Mouse (Mus musculus) ES-E14 (cell line): Measurements from ENCODE around the gene Rnf144a. TPM values are rescaled to one million over a fixed set of nuclear protein-coding genes. Genes with fewer than 3 reads are reported as not detected.

Experiments
- DNase-seq: peaks from one replicate; pipeline ENCODE4 v3.0.0-alpha.2; 2013; ENCODE audit warnings: low read depth, low spot score
- H3K27ac ChIP-seq: 2 replicates; pipeline ENCODE4 v1.5.1; 2012; ENCODE audit warnings: low read depth, mild to moderate bottlenecking, low read length, moderate library complexity, mixed read lengths; ENCODE audit not compliant: poor library complexity, insufficient read depth, severe bottlenecking
- H3K36me3 ChIP-seq: 2 replicates; pipeline ENCODE4 v1.6.1; 2012; ENCODE audit warnings: mild to moderate bottlenecking, low read length, moderate library complexity, mixed read lengths; ENCODE audit not compliant: control insufficient read depth, poor library complexity, insufficient read depth, severe bottlenecking
- H3K4me1 ChIP-seq, 2 experiments: fragments of 150-350 bp in 1 of 2; sonication (generic) in 1 of 2; 2 replicates each; pipeline ENCODE4 v1.6.1; 2012; ENCODE audit warnings: low read length in 2 of 2, mild to moderate bottlenecking in 1 of 2, mixed read lengths in 1 of 2; ENCODE audit not compliant: control insufficient read depth in 2 of 2, insufficient read depth in 2 of 2, poor library complexity in 1 of 2
- H3K4me3 ChIP-seq, 2 experiments: fragments of 150-350 bp in 1 of 2; sonication (generic) in 1 of 2; 2 replicates each; pipeline ENCODE4 v1.5.1; 2012; ENCODE audit warnings: low read length in 2 of 2, low read depth in 1 of 2, mild to moderate bottlenecking in 1 of 2, mixed read lengths in 1 of 2; ENCODE audit not compliant: insufficient read depth in 1 of 2, poor library complexity in 1 of 2, severe bottlenecking in 1 of 2
- H3K9ac ChIP-seq: 2 replicates; pipeline ENCODE4 v1.6.1; 2012; ENCODE audit warnings: low read depth, mild to moderate bottlenecking, low read length, mixed read lengths; ENCODE audit not compliant: poor library complexity, insufficient read depth, severe bottlenecking
- H3K9me3 ChIP-seq: fragments of 150-350 bp; sonication (generic); 2 replicates; pipeline ENCODE4 v1.6.1; 2012; ENCODE audit warnings: low read depth, mild to moderate bottlenecking, low read length; ENCODE audit not compliant: control insufficient read depth, insufficient read depth
- CHD2 ChIP-seq: IDR thresholded peaks from 2 replicates; pipeline ENCODE4 v1.6.1; 2014; ENCODE audit warnings: mild to moderate bottlenecking, low read depth, low read length, inconsistent platforms
- HCFC1 ChIP-seq: IDR thresholded peaks from 2 replicates; pipeline ENCODE4 v1.6.1; 2012; ENCODE audit warnings: low read length, inconsistent platforms, borderline replicate concordance; ENCODE audit not compliant: insufficient read depth
- MAFK ChIP-seq: IDR thresholded peaks from 2 replicates; pipeline ENCODE4 v1.6.1; 2014; ENCODE audit warnings: mild to moderate bottlenecking, low read depth, low read length, inconsistent platforms; ENCODE audit not compliant: insufficient read depth
- ZC3H11A ChIP-seq: IDR thresholded peaks from 2 replicates; pipeline ENCODE4 v1.6.1; 2012; ENCODE audit warnings: low read depth, mild to moderate bottlenecking, inconsistent platforms, low read length, borderline replicate concordance
- ZNF384 ChIP-seq: IDR thresholded peaks from 2 replicates; pipeline ENCODE4 v1.6.1; 2012; ENCODE audit warnings: low read depth, low read length, inconsistent platforms
- in situ Hi-C, 2 experiments: fragments of 600-800 bp; cut with MboI; formaldehyde crosslinking; loops; one replicate each; pipeline ENCODE4 v1.15.1; 2025; ENCODE audit warnings: low sequenced_read_pairs in 2 of 2, inconsistent platforms in 1 of 2; ENCODE audit not compliant: unreplicated experiment in 2 of 2
- total RNA-seq: library from RNA; depleted of rRNA; stranded (reverse); fragments of 300-350 nt; gene quantifications from 2 replicates; pipeline ENCODE4 v1.2.3, GENCODE M21; 2012

Rnf144a gene
- total RNA-seq, 1 experiment: 1.6 TPM

DNA sequence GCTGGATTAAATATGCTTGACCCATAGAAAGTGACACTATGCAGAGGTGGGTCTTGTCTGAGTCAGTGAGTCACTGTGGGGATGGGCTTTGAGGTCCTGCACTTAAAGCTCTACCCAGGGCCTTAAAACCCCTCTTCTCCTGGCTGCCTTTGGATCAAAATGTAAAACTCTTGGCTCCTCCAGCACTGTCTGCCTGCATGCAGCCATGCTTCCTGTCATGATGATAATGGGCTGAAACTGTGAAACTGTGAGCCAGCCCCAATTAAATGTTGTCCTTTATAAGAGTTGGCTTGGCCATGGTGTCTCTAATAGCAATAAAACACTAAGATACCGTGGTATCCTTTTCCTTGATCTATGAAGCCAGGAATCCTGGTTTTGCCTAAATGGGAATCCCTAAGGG, 13.8 kb downstream of the Rnf144a start:
- H3K9ac ChIP-seq: no peak overlapping the region
- no peak for DNase-seq
- no peak overlapping the region for H3K27ac ChIP-seq
- H3K4me3 ChIP-seq: no peak overlapping the region
- TF ChIP-seq ZC3H11A (no peak), CHD2 (no peak), ZNF384 (no peak)
- no peaks in the 10 kb centered on the region for H3K36me3 ChIP-seq
- no peaks in the 10 kb centered on the region for H3K9me3 ChIP-seq
- in situ Hi-C loops: no loop called here
- no peaks in the 10 kb centered on the region for H3K4me1 ChIP-seq

DNA sequence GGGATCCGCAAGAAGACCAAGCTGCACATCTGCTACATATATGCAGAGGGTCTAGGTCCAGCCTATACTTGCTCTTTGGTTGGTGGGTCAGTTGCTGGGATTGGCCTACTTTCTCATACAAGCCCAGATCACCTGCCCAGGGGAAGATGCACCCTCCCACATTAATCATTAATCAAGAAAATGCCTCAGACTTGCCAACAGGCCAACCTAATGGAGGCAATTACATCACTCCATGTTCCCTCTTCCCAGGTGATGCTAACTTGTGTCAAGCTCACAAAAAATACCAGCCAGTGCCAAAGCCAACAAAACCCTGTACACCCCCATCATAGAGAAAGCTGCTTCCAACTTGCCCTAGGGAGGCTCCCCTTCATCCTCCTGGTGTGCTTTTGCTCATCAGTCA, 14.3 kb downstream of the Rnf144a start:
- H3K9ac ChIP-seq: no peak overlapping the region
- no peaks in the 10 kb centered on the region for H3K36me3 ChIP-seq
- no peaks in the 10 kb centered on the region for H3K4me1 ChIP-seq
- no peaks in the 10 kb centered on the region for H3K9me3 ChIP-seq
- H3K4me3 ChIP-seq: no peak overlapping the region
- H3K27ac ChIP-seq: no peak overlapping the region
- in situ Hi-C loops: no loop called here
- TF ChIP-seq ZC3H11A (no peak), CHD2 (no peak), ZNF384 (no peak), HCFC1 (no peak), MAFK (no peak)
- DNase-seq: no peak

DNA sequence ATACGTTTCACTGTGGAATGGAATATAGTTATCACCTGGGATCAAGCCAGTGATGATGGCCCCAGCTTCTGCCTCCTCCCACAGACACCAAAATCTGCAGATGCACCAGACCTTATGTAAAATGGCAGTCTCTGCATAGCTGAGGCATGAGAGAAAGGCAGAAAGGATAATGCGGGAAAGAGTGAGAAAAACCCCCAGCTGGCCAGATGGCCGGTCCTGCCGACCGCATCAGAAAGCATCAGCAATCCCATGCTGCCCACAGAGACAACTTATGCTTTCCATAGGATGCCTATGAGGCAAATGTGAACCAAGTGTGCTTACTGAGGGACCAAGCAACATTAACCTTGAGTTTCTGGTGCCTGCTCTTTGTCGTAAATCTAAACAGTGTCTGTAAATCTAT, 15.7 kb downstream of the Rnf144a start:
- Histone ChIP-seq H3K27ac (no peak overlapping the region), H3K4me1 (no peaks in the 10 kb centered on the region), H3K4me3 (no peak overlapping the region), H3K9ac (no peak overlapping the region), H3K9me3 (no peaks in the 10 kb centered on the region), H3K36me3 (no peaks in the 10 kb centered on the region)
- in situ Hi-C loops: no loop called here
- TF ChIP-seq ZNF384 (no peak), CHD2 (no peak), MAFK (no peak), HCFC1 (no peak), ZC3H11A (no peak)
- no peak for DNase-seq

DNA sequence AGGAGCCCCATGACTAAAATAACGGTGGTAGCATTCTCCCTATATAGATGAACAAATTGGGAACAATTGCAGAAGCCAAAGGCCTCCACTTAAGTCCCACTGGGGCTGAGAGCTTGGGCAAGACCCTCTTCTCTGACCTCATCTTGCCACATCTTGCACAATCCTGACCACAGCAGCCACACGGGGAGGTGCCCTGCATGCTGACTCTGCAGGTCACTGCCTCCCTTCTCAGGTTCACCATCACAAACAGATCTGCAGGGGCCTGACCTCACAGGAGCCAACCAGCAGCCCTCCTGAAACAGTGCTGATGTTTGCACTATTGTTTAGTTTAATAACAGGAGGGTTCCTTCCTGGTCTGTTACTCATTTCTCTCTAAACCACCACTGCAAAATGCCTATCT, 16.5 kb downstream of the Rnf144a start:
- in situ Hi-C loops: no loop called here
- TF ChIP-seq MAFK (no peak), ZC3H11A (no peak), ZNF384 (no peak), CHD2 (no peak), HCFC1 (no peak)
- no peaks in the 10 kb centered on the region for H3K36me3 ChIP-seq
- DNase-seq: no peak
- H3K4me1 ChIP-seq: no peaks in the 10 kb centered on the region
- no peak overlapping the region for H3K27ac ChIP-seq
- H3K9me3 ChIP-seq: no peaks in the 10 kb centered on the region
- H3K4me3 ChIP-seq: no peak overlapping the region
- no peak overlapping the region for H3K9ac ChIP-seq

DNA sequence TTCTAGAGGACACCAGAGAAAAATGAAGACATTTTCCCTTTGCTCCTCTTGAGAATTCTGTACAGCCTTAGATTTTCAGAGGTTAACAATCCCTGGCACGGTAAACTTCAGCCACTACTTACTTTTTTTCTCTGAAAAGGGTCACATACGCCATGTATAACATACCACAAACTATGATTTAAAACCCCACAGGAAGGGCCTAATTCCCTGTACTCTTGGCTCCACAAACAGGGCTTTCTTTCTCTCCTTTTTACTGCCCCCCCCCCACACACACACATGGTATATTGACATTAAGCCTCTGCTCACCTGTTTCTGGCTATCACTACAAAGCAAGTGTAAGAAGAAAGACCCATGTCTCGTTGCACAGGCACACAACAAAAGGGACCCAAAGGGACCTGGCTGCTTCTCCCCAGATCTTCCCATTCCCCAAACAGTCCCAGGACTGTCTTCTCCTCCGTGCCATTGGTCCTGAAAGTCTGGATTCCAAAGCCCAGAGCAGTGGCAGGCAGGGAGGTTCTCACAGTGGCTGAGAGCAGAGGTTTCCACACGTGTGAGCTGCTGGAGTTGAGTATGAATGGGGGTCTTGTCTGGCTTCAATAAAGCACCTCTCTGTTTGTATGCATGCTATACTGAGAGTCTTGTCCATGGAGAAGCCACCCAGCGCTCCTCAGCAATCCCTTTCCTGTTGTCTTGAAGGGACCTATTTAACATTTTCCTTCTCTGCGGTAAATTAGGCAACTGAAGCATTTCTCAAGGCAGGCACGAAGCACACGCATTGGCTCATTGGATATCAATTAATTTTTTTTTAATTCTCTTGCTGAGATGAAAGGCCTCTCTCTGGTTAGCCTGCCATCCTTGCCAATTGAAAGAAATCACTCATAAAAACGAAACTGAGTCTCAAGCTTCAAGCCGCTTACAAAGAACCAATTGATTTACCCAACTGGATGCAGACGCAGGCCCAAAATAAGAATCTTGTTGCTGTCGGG, 20.3 kb downstream of the Rnf144a start:
- Histone ChIP-seq H3K27ac (no peak overlapping the region), H3K4me3 (no peak overlapping the region), H3K9ac (no peak overlapping the region), H3K36me3 (no peaks in the 10 kb centered on the region), H3K4me1 (no peaks in the 10 kb centered on the region), H3K9me3 (no peaks in the 10 kb centered on the region)
- TF ChIP-seq CHD2 (no peak), ZNF384 (no peak), ZC3H11A (no peak), MAFK (no peak), HCFC1 (no peak)
- in situ Hi-C loops: no loop called here
- no peak for DNase-seq
